ENCODE assay signal across 15 mouse cellular contexts in the genomic region with DNA sequence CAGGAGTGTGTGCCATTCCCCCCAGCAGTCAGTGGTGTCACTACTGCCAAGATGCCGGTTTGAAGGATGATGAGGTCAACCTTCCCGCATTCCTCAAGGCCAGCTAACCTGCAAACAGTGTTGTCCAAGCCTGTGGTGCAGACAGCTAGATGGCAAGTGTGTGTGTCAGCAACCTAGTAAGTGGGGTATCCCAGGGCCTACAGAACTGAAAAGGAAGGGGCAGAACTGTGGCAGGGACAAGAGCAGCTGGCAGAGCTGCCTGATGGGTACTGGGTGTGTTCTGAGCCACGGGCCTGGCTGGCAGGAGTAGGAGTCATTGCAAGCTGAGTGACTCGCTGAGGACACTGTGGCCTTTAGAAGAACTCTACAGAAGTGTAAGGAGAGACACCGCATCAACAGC. TPM values are rescaled to one million over a fixed set of nuclear protein-coding genes. Genes with fewer than 3 reads are reported as not detected.
DNase-seq lines count a peak whose midpoint lies in the region.
"Had no signal": no experiment of that assay in that cellular context is flagged by ENCODE, and none has a peak within 500 bp of the region (broad histone marks: within the 10 kb centered on the region; RNA-seq: fewer than 3 reads in every experiment).

No protein-coding gene starts in this region.

- peak; percentile 47 to 69 for DNase-seq in adrenal gland, adult (ENCODE audit: inconsistent age in 2 of 2, low spot score in 1 of 2)
- DNase-seq in adrenal gland, postnatal 14 days = no peak
- DNase-seq in cerebellum, adult 11-12 months = peak; percentile 18
- DNase-seq in cerebellum, postnatal 10 days = no peak
- DNase-seq in 3134 (ENCODE audit: extremely low read depth, insufficient read length, low spot score) = peak; percentile 72
- DNase-seq in yolk sac, embryonic 10.5 days (ENCODE audit: low spot score) = no peak
- DNase-seq: cerebellum, adult 18-20 months; cerebellum, adult 9-10 months; cerebellum, postnatal 25 days; forebrain, postnatal 0 days; gastrocnemius, adult 2 months; gastrocnemius, postnatal 14 days; heart, adult 18-20 months; kidney, adult 11 months; kidney, adult 8-10 months had no signal

RNA-seq across cellular contexts. Expression of a gene that starts 31.4 kb away (rescaled TPM):
- 22.8 and 29.9 TPM in 2 replicates for total RNA-seq in adrenal gland, postnatal 14 days (2021)

RNA-seq across cellular contexts. Expression of a gene that starts 34.7 kb away (rescaled TPM):
- 21.3 and 22.4 TPM in 2 replicates for total RNA-seq in adrenal gland, postnatal 14 days (2021)

RNA-seq across cellular contexts. Expression of a gene that starts 35.7 kb away (rescaled TPM):
- total RNA-seq in adrenal gland, postnatal 14 days (2021) = 42.1 and 44.6 TPM in 2 replicates

Comparison
In these comparisons a context has a peak if more than half of its experiments do, and no peak if none do; other contexts are left out.
1. DNase-seq: peak in adrenal gland, adult (2 of 2), cerebellum, adult 11-12 months (single experiment) and 3134 (single experiment); none in adrenal gland, postnatal 14 days (single experiment), cerebellum, postnatal 10 days (0 of 2) and yolk sac, embryonic 10.5 days (single experiment).